Mouse (Mus musculus) liver, postnatal 0 days (tissue): ENCODE measurements at regions not wholly inside any gene's neighbourhood (a gene's known extent, or its start where the extent isn't known, plus 50 kb on each side); places are given as distances from the start of the nearest gene placed in this dataset.

Source experiments
- CTCF ChIP-seq: sonication (generic); IDR thresholded peaks from 2 replicates; pipeline ENCODE4 v1.5.1; 2016; ENCODE audit warnings: antibody characterized with exemption, low read depth
- EP300 ChIP-seq: IDR thresholded peaks from 2 replicates; pipeline ENCODE4 v1.6.1; 2016; ENCODE audit warnings: antibody characterized with exemption, low read depth, mild to moderate bottlenecking

GRCm38 (mm10) chr15:6953556-6953955 lies 78.8 kb upstream of the Osmr start:
- TF ChIP-seq CTCF, result no peak
- TF ChIP-seq EP300, result no peak
